Mouse (Mus musculus): ENCODE measurements around the gene Lactb.
A peak's percentile ranks its signal among the peaks of the same experiment; 100 is the strongest.

Gene Lactb

DNA sequence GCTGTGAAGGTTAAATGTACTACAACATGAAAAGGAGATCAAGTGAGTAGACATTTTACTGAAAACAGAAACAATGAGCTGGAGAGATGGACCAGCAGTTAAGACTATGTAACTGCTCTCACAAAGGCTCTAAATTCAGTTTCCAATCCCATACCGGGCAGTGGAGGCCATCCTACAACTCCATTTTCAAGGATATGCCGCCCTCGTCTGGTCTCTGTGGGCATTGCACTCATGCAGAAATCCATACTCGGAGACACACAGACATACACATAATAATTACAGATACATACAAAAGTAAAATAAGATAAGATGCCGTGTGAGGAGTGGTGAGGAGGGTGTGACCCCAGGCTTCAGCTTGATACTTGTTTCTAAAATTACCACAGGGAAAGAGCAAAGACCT lies 5.2 kb upstream of the Lactb start:
- peak; percentile 69 for DNase-seq (ENCODE audit: low read depth, low spot score)

DNA sequence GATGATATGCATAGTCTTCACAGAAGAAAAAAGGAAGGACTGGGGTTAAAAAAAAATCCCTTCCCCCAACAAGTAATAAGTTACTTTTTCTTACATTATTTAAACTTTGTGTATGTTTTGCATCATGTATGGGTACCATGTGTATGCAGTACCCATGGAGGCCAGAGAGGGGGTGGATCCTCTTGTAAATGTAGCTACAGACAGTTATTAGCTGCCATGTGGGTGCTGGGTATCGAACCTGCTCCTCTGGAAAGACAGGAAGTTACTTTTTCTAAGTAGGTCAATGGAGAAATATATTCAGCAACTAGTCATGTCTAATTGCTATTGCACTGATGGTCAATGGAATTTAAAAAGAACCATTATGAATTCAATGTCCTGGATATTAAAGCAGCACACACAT lies 3.2 kb upstream of the Lactb start:
- DNase-seq (ENCODE audit: low read depth, low spot score) = no peak

DNA sequence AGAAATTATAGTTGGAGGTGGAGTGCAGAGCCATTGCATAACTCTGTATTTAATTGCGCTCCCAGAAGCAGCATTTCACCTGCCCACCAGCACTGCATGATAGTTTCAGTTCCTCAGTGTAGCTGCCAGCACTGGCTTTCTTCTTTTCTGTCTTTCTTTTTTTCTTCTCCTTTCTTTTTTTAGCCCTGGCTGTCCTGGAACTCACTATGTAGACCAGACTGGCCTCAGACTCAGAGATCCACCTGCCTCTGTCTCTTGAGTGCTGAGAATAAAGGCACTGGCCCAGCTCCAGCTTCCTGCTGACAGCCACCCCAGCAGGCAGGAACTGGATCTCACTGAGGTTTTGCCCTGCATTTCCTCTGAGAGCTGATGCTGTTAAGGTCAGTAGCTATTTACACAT lies 2.7 kb upstream of the Lactb start:
- no peak for DNase-seq (ENCODE audit: low read depth, low spot score)

DNA sequence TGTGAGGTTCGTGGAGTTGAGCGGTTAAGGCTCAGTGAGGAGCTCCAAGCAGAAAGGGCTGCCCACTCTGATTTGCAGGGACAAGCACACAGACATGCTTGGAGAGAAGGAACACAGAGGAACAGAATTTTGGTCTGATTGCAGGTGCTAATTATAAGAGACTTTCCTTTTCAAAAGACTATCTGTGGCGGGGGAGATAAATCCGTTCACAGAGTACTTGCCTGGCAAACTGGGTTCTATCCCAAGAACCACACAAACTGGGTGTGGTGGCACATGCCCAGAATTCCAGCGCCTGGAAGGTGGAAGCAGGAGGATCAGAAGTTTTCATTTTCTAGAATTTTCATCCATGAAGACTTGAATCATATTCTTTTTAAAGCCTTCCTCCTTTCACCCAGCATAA lies 1.8 kb upstream of the Lactb start:
- DNase-seq (ENCODE audit: low read depth, low spot score) = no peak

DNA sequence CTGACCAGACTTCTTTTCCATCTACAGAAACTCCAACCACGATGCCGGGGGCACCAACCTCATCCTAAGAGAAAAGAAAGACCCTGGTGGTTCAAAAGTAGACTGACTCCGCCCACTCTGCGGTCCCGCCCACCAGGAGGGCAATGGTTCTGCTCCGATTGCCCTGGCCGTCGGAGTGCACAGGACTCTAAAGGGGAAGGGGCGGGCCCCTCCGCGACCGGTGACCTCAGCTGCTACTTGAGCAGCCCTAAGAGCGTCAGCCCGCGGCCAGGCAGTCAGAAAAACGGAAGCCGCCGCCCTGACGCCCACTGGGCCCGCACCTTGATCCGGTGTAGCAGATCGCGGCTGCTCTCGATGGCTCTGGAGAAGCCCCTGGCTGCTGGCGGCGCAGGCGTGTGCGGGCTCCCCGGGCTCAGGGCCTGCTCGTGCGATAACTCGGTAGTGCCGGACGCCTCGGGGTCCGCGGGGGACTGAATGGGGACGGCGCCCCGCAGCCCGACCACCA lies 511 bp downstream of the Lactb start:
- DNase-seq (ENCODE audit: low read depth, low spot score) = peak; percentile 83

DNA sequence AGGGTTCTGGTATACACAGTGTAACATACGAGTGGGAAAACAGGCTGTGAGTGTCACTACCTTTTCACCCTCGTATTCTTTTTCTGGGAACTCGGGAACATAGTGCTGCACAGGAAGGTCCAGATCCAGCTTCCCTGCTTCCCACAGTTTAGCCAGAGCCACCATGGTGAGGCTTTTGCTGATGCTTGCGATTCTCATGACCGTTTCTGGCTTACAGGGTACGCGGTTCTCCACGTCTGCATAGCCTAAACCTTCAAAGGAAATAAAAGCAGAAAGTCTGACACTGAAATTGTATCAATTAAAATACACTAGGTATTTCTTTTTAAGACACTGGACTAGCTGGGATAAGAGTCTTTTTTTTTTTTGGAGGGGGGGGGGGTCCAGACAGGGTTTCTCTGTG lies 4.2 kb downstream of the Lactb start:
- no peak for DNase-seq (ENCODE audit: low read depth, low spot score)

DNA sequence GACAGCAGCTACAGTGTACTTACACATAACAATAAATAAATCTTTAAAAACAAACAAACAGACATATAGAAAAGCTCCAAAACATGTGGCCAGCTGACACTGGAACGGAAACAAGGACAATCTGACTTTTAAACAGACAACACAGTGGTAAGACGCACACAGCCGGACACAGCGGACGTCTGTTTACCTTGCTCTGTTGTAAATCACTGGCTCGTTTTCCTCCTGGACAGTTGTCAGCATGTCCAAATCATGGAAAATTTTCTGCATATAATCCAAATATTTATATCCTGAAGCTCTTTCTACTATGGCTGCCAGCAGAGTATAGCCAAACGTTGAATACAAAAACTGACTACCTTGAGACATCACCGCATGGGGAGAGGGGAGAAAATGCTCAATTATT lies 7.8 kb downstream of the Lactb start:
- DNase-seq (ENCODE audit: low read depth, low spot score) = no peak

DNA sequence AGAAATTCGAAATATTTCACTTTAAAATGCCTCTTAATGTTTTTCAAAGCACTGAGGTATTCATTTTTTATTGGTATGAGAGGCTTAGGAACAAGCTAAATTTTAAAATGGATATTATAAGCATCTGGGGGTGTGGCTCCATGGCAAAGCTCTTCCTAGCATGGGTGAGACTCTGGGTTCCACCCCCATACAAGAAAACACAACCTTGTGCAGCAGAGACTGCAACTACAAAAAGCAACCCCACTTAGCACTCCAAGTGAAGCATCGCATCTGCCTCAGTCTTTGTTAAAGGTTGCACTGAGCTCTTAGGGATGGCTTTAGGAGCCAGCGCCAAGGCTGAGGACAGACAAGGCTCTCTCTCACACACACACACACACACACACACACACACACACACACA lies 13.8 kb downstream of the Lactb start:
- DNase-seq (ENCODE audit: low read depth, low spot score) = no peak

DNA sequence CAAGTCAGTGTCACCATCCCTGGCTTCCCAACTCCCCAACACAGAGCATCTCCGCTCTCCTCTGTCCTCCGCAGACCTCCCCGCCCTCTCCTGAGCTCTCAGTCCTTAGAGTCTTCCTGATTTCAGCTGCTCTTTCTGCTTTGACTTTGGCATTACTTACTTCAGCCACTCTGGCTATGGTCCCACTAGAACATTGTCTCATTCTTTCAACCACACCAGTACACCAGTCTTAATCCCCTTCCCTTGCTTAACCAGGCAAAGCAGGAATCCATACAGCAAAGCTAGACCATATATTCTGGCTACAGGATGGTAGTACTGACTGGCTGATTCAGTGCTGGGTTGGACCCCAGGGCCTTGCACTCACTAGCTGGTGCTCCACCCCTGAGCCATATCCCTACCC lies 17.8 kb downstream of the Lactb start:
- DNase-seq (ENCODE audit: low read depth, low spot score) = no peak

DNA sequence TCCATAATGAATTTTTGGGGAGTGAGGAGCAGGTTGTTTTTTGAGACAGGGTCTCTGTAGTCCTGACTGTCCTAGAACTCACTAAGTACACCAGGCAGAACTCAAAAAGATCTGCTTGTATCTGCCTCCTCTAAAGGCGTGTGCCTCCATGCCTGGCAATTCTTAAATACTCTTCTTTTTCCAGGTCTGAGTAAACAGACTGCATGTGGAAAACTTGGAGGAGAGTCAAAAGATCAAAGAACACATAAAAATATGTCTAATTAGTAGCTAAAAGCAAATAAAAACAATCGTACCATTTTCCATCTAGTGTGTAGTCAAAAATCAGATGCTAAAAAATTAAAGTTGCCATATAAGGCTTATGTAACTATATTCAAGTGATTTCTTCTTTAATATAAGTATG lies 22.4 kb downstream of the Lactb start:
- DNase-seq (ENCODE audit: low read depth, low spot score) = no peak

DNA sequence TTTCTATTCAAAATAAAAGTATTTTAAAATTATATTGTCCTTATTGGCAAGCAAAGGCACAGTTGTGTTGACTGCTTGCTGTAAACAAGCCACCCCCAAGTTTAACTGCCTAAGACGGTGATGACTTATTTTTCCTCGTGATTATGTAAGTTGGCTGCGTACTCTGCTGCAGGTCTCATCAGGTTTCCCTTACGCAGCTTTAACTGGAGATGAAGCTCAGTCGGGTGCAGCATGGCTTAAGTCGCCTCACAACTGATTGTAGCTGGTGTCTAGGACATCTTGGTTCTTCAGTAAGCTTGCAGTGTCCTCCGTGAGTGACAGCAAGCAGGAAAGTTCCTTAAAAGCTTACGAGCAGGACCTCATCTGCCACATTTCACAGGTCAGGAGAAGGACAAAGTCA lies 23.0 kb downstream of the Lactb start:
- DNase-seq (ENCODE audit: low read depth, low spot score) = no peak

DNA sequence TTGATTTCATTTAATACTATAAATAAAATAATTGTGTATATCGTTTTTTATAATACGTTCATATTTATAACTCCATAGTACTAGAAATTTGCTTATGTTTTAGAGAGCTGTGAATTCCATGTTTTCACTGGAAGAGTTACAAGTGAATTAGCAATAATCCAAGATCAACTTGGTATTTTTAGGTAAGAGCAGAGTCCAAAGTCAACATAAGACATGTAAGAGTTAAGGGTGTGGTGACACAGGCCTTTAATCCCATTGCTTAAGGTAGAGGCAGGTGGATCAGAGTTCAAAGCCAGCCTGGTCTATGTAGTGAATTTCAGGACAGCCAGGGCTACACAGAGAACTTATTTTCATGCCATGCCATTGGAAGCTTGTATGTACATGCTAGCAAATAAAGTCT lies 26.7 kb downstream of the Lactb start:
- DNase-seq (ENCODE audit: low read depth, low spot score) = no peak

DNA sequence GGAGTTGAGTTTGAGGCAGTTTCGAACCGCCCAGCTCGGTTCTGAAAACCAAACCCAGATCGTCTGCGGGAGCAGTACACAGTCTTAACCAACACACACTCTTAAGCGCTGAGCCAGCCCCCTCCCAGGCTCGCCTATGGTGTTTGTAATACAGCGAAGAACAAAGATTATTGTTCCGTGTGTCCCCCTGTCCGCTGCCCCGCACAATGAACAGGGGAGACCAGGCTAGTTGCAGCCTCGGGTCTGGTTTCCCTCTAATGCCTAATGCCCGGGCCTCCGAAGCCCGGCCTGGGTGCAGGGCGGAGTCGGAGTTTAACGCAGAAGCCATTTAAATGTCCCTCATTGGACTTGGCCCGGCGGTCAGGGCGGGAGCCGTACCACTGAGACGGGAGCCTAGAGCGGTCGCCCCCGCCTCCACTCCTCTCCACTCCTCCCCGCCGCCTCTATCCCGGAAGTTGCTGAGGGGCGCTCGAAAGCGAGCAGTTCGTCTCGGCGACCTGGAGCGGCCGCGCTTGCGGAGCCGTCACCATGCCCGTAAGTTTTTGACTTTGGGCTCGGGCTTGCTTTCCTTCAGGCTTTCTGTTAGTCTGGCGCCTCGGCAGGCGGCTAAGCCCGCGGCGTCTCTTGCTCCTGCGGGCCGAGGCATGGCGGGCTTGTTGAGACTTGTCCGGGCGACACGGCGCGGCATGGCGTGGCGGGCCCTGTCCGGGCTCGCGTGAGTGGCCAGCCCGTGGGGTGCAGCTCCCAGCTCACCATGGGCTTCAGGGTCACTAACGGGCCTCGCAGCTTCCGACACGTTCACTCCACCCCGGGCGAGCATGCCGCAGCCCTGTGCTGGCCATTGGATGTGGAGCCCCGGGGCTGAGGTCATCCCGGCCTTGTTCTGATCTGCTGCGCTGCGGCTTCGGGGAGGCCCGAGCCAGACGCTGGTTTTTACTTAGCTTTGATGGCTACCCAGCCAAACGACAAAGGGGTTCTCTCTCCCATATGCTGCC lies 29.3 kb downstream of the Lactb start, which contains the start of gene Rps27l:
Rps27l (plus strand) TSS at position 440 of the 995 bp plus-strand sequence.
- DNase-seq (ENCODE audit: low read depth, low spot score) = peak; percentile 95

DNA sequence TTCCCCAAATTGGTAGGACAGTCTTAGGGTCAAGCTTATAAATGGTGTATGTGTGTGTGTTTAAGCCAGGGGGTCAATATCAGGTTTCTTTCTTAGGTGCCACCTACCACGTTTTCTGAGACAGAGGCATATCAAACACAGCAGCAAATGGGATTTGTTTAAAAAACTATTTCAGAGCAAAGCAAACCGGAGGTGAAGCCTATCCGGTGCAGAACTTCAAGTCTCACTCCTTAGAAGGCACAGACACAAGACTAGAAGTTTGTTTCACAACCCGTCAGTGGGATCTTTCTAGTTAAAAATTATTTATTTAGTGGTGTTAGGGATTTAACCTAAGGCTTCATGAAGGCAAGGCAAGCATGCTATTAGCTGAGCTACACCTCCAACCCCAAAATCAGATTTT lies 30.1 kb downstream of the Lactb start:
- no peak for DNase-seq (ENCODE audit: low read depth, low spot score)

DNA sequence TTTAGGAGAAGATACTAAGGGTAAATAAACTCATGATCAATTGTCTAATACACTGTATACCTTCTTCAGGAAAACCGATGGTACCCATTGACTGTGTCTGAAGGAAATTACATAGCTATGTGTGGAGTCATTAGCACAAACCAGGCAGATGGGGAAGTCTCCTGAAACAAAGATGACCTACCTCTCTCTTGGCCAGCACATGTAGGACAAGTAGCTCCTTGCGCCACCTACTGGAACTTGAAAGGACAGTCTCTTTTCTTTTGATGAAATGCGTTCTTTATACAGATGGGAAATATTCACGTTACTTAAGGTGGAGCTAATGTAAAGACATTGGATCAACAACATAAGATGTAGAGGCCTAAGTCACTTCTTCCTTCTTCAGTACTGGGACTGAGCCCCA lies 36.4 kb downstream of the Lactb start:
- peak; percentile 71 for DNase-seq (ENCODE audit: low read depth, low spot score)

DNA sequence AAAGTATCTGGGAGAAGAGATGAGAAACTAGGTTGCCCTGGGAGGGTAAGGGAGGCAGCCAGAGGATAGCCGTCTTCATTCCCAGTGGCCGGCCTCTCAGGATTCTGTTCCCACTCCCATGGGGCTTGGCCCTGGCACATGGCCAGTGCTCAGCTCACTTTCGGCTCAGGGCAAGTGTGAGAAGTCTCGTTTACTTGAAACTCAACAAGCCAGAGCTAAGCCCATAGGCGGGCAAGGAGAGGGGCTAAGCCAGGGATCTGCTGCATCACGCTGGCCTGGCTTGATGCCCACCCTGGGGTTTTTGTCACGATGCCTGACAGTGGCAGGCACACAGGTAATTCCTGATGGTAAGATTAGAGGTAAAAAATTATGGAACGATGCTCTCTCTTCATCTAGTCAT lies 37.8 kb downstream of the Lactb start:
- no peak for DNase-seq (ENCODE audit: low read depth, low spot score)

DNA sequence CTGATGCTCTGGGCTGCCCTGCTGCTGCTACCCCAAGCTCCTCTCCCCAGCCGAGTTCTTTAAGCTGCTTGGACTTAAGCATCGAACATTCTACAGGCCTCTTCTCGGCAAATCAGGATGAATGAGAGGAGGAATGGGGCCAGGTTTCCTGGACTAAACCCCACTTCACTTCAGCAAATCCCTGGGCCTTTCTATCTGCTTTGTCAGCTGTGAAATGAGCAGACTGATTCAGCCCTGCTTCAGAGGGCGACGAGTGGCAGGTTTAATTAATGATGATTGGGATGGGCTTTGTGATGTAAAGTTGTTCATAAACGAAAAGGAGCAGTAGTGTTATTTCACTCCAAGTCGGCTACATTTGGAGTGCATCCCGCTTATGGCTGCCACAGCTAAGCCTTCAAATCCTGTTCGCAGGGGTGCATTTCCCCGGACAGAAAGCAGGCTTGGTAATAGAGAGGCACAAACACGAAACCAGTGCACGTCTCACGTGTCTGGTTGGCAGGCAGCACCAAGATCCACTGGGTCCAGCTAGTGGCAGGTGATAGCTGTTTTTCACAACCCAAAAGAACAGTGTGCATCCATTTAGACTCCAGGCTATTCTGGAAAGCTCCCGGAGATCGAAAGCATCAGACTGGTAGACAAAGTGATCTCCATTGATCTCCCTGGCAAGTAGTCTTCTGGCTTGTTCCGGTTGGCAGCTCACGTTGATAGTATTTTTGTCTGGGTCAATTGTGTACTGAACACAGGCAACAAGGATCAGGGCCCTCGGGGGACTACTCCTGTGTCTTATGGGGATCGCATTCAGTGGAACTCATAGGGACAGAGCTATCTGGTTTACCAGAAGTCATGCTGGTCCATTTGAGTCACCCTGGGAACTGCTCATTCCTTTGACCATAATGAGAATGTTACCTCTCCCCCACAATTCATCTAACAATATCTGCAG lies 41.1 kb downstream of the Lactb start:
- no peak for DNase-seq (ENCODE audit: low read depth, low spot score)

DNA sequence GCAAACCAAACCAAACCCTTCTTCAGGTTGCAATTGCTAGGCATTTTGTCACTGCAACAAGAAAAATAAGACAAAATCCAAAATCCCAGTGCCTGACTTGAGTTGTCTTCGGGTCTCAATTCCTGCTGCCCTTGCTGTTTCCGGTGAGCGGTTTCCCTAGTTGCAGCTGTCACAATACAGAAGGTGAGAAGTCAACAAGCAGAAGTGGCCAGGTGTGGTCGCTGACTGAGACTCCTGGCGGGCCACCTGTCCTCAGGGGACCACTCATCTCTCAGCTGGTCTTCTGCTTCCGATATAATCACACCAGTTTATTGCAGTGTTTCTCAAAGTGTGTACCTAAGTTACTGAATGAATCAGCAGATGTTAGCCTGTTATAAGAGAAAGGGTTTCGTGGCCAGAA lies 44.9 kb downstream of the Lactb start:
- no peak for DNase-seq (ENCODE audit: low read depth, low spot score)

DNA sequence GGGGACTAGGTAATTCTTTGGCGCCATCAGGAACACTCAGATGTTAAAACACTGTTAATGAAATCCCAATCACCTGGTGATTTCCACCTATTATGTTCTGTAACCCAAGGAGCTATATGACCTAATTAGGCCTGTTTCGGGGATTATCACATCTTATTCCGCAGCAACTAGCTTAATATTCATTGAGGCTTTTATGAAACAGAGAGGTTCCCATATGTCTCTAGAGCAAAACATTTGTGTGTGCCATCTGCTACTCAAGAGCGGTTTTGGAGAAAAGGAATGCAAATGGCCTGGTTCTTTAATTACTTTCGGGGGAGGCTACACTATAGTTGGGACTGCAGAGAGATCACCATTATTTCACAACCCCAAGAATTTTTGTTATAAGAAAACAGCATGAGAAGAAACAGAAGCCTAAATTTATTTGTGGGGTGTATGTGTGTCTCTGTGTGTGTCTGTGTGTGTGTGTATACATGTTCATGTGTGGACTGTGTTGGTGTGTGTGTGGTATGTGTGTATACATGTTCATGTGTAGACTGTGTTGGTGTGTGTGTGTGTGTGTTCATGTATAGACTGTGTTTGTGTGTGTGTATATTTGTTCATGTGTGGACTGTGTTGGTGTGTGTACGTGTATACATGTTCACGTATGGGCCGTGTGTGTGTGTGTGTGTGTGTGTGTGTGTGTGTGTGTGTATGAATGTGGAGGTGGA lies 47.4 kb downstream of the Lactb start:
- DNase-seq (ENCODE audit: low read depth, low spot score) = no peak

DNA sequence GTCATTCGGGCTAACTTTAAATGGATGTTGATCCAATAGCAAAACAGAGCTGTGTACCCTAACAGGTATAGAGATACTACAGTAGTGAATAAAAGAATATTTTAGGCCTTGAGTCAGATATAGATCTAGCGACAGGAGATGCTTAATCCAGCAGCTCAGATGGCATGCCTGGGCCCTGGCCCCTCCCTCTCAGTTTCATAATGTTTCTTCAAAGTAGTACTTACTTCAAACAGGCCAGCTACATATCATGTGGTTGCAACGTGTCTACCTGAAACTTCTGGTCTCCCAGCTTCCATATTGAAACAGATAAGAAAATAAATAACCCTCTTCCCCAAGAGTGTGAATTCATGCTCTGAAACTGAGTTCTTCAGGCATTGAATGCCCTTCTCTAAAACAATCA lies 49.4 kb downstream of the Lactb start:
- DNase-seq (ENCODE audit: low read depth, low spot score) = no peak

DNA sequence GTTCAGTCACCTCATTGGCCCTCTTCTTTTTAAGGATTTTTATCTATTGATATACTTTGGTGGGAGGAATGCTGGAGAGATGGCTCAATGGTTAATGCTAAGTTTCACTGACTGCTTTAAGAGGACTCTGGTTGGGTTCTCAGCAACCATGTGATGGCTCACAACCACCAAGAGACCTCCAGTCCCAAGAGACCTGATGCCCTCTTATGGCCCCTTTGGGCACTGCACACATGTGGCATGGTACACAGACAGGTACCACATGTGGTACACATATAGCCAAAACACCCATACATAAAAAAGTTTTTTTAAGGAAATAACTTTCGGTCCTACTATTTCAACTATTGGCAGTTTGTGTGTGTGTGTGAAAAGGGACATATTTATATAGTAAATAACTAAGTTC lies 53.2 kb downstream of the Lactb start:
- no peak for DNase-seq (ENCODE audit: low read depth, low spot score)
